Mouse (Mus musculus) myocyte (in vitro differentiated cells): ENCODE data around the gene Ppp2r5e.

ENCODE experiments used
- CEBPB ChIP-seq: IDR thresholded peaks from 2 replicates; pipeline ENCODE4 v1.6.1; 2011; ENCODE audit warnings: mild to moderate bottlenecking, moderate library complexity; ENCODE audit not compliant: poor library complexity, insufficient read depth, severe bottlenecking
- E2F4 ChIP-seq: IDR thresholded peaks from one replicate; pipeline ENCODE4 v1.6.1; 2011; ENCODE audit warnings: mild to moderate bottlenecking, control low read depth, moderate library complexity; ENCODE audit not compliant: insufficient read depth
- MAX ChIP-seq: IDR thresholded peaks from one replicate; pipeline ENCODE4 v1.6.1; 2011; ENCODE audit warnings: low read depth, mild to moderate bottlenecking, control low read depth
- MYOD1 ChIP-seq, 3 experiments: IDR thresholded peaks; one replicate each; pipeline ENCODE4 v1.6.1; 2011; ENCODE audit warnings: control low read depth in 2 of 3, low read depth in 2 of 3, mild to moderate bottlenecking in 2 of 3, moderate library complexity in 1 of 3; ENCODE audit not compliant: insufficient read length in 2 of 3, control insufficient read depth in 1 of 3
- MYOG ChIP-seq, 3 experiments: IDR thresholded peaks; one replicate each; pipeline ENCODE4 v1.6.1; 2011; ENCODE audit warnings: control low read depth in 2 of 3, low read depth in 2 of 3, mild to moderate bottlenecking in 2 of 3; ENCODE audit not compliant: insufficient read length in 2 of 3, control insufficient read depth in 1 of 3, insufficient read depth in 1 of 3
- POLR2A ChIP-seq: IDR thresholded peaks from one replicate; pipeline ENCODE4 v1.6.1; 2011; ENCODE audit warnings: low read depth, mild to moderate bottlenecking, control low read depth, moderate library complexity; ENCODE audit not compliant: insufficient read length
- POLR2AphosphoS2 ChIP-seq: IDR thresholded peaks from one replicate; pipeline ENCODE4 v1.6.1; 2011; ENCODE audit warnings: low read depth, control low read depth; ENCODE audit not compliant: insufficient read length
- REST ChIP-seq: IDR thresholded peaks from one replicate; pipeline ENCODE4 v1.6.1; 2011; ENCODE audit warnings: mild to moderate bottlenecking, control low read depth, moderate library complexity; ENCODE audit not compliant: insufficient read depth, insufficient read length
- SRF ChIP-seq: IDR thresholded peaks from one replicate; pipeline ENCODE4 v1.6.1; 2011; ENCODE audit warnings: low read depth; ENCODE audit not compliant: control insufficient read depth, insufficient read length
- TCF12 ChIP-seq: IDR thresholded peaks from one replicate; pipeline ENCODE4 v1.6.1; 2011; ENCODE audit warnings: mild to moderate bottlenecking, control low read depth; ENCODE audit not compliant: poor library complexity, insufficient read depth, severe bottlenecking
- TCF3 ChIP-seq: IDR thresholded peaks from one replicate; pipeline ENCODE4 v1.6.1; 2011; ENCODE audit warnings: low read depth, control low read depth; ENCODE audit not compliant: insufficient read length
- USF1 ChIP-seq: IDR thresholded peaks from one replicate; pipeline ENCODE4 v1.6.1; 2011; ENCODE audit warnings: low read depth, mild to moderate bottlenecking, control low read depth, moderate library complexity

GRCm38 (mm10) chr12:75645780-75646179 is 49.7 kb upstream of the Ppp2r5e start:
- TF ChIP-seq E2F4 (no peak), SRF (no peak), POLR2A (no peak), TCF12 (no peak), USF1 (no peak), MAX (no peak), POLR2AphosphoS2 (no peak), MYOG (IDR thresholded peaks at IDR 0.05; ENCODE audit: control insufficient read depth in 1 of 3, insufficient read depth in 1 of 3, insufficient read length in 2 of 3, low read depth in 2 of 3) (no peak), CEBPB (no peak), MYOD1 (IDR thresholded peaks at IDR 0.05; ENCODE audit: control insufficient read depth in 1 of 3, insufficient read length in 2 of 3, low read depth in 2 of 3) (no peak), REST (no peak), TCF3 (no peak)
